Mouse (Mus musculus): ENCODE data around the gene Mrpl32. TPM values are rescaled to one million over a fixed set of nuclear protein-coding genes. Genes with fewer than 3 reads are reported as not detected.

Gene Mrpl32
- polyA plus RNA-seq, 2 experiments: 37.3 to 108 TPM

DNA sequence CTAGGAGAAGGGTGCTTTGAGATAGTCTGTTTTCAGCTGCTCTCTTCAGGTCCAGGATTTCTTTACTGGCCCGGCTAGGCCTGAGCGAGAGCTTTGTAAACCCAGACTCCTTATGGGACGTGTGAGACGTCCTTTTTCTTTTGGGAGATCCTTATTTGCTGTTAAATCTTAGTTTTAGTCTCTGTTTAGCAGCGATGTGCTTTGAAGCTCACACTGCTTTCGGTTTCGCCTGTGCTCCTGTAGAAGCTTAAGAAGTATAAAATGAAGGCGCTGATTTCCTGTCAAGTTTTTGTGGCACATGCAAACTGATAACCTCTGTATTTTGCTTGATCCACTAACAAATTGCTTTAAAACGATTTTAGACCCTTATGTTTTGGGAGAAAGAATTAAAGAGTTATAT lies 588 bp upstream of the Mrpl32 start:
- Histone ChIP-seq H3K9ac (ENCODE audit: low read depth, low read length, severe bottlenecking) (peak overlapping the region; percentile 78), H3K27me3 (ENCODE audit: control insufficient read depth, insufficient read depth, low read length) (no peaks in the 10 kb centered on the region), H3K36me3 (ENCODE audit: control insufficient read depth, insufficient read depth, low read length) (peaks cover 33% of the 10 kb centered on the region), H3K27ac (replicated peaks; ENCODE audit: low read depth, low read length) (no peak overlapping the region), H3K4me1 (ENCODE audit: control insufficient read depth, insufficient read depth, low read length) (peaks cover 3% of the 10 kb centered on the region; the same call in 1 of the 2 replicates), H3K4me3 (replicated peaks; ENCODE audit: low read length) (peak overlapping the region; percentile 76), H3K9me3 (ENCODE audit: control insufficient read depth, low read length) (no peaks in the 10 kb centered on the region), H3K4me2 (replicated peaks; ENCODE audit: low read depth, low read length, severe bottlenecking) (peak overlapping the region; percentile 67)
- 1% methylated on average over 9 of the region's 9 CpGs for WGBS
- TF ChIP-seq POLR2A (IDR thresholded peaks at IDR 0.05; ENCODE audit: borderline replicate concordance, extremely low read depth, insufficient read depth, insufficient read length): no peak
- no peak for ATAC-seq (ENCODE audit: low FRiP score, low read depth)
- DNase-seq (ENCODE audit: low spot score): no peak

DNA sequence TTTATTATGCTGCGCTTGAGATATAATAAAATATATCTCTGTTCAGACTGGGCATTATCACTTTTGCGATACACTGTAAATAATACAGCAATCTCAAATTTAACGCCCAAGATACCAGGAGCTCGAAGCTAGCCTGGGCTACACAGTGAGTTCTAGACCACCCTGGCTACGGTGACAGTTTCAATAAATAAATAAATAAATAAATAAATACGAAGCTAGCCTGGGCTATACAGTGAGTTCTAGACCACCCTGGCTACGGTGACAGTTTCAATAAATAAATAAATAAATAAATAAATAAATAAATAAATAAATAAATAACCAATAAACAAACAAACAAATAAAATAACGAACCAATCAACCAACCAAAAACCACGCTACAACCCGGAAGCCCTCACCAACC lies 502 bp downstream of the Mrpl32 start:
- no peaks in the 10 kb centered on the region for H3K27me3 ChIP-seq (ENCODE audit: control insufficient read depth, insufficient read depth, low read length)
- 5% methylated on average over 10 of the region's 10 CpGs for WGBS
- H3K27ac ChIP-seq (replicated peaks; ENCODE audit: low read depth, low read length): no peak overlapping the region
- peak overlapping the region; percentile 76 for H3K4me3 ChIP-seq (replicated peaks; ENCODE audit: low read length)
- peaks cover 28% of the 10 kb centered on the region for H3K36me3 ChIP-seq (ENCODE audit: control insufficient read depth, insufficient read depth, low read length)
- H3K4me1 ChIP-seq (ENCODE audit: control insufficient read depth, insufficient read depth, low read length): peaks cover 3% of the 10 kb centered on the region; the same call in 1 of the 2 replicates
- peak overlapping the region; percentile 68 for H3K9ac ChIP-seq (ENCODE audit: low read depth, low read length, severe bottlenecking)
- peak; percentile 20; the same call in 1 of the 2 replicates for ATAC-seq (ENCODE audit: low FRiP score, low read depth)
- no peak for DNase-seq (ENCODE audit: low spot score)
- H3K9me3 ChIP-seq (ENCODE audit: control insufficient read depth, low read length): no peaks in the 10 kb centered on the region
- H3K4me2 ChIP-seq (replicated peaks; ENCODE audit: low read depth, low read length, severe bottlenecking): peak overlapping the region; percentile 65
- TF ChIP-seq POLR2A (IDR thresholded peaks at IDR 0.05; ENCODE audit: borderline replicate concordance, extremely low read depth, insufficient read depth, insufficient read length): no peak

DNA sequence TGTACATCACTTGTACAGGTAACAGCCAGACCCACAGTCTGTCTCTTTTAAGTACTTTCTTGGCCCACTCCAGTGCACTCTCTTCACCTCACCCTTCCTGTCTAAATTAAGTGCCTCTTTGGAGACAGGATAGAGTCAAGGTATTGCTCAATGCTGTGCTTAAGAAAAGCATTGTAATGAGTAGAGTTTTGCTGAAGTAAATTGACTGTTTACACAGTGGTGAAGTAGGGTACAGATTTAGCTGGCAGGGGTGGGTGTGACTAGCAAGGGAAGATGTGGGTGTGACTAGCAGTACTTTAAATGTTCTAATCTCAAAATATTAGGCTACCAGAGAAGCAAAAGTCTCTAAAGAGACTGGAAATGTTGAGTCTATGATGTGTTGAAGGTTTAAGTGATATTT lies 5.3 kb downstream of the Mrpl32 start:
- Histone ChIP-seq H3K36me3 (ENCODE audit: control insufficient read depth, insufficient read depth, low read length) (peaks cover 15% of the 10 kb centered on the region), H3K27me3 (ENCODE audit: control insufficient read depth, insufficient read depth, low read length) (no peaks in the 10 kb centered on the region), H3K4me2 (replicated peaks; ENCODE audit: low read depth, low read length, severe bottlenecking) (no peak overlapping the region), H3K4me1 (ENCODE audit: control insufficient read depth, insufficient read depth, low read length) (peaks cover 3% of the 10 kb centered on the region; the same call in 1 of the 2 replicates), H3K4me3 (replicated peaks; ENCODE audit: low read length) (no peak overlapping the region), H3K9ac (ENCODE audit: low read depth, low read length, severe bottlenecking) (no peak overlapping the region), H3K27ac (replicated peaks; ENCODE audit: low read depth, low read length) (no peak overlapping the region), H3K9me3 (ENCODE audit: control insufficient read depth, low read length) (no peaks in the 10 kb centered on the region)
- DNase-seq (ENCODE audit: low spot score): no peak
- no peak for ATAC-seq (ENCODE audit: low FRiP score, low read depth)
- TF ChIP-seq POLR2A (IDR thresholded peaks at IDR 0.05; ENCODE audit: borderline replicate concordance, extremely low read depth, insufficient read depth, insufficient read length): no peak

DNA sequence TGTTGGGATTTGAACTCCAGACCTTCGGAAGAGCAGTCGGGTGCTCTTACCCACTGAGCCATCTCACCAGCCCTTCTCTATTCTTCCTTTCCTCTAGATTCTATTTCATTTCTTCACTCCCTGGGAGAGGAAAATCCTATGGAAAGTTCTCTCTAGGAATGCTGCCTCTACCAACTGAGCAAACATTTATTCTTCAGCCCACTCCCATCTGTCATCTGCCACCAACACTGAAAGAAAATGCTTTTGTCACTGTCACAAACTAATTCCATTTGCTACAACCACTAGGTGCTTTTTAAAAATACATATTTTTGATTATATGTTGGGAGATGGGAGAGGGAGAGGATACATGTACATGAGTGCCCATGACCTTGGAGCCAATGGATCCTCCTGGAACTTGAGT lies 10.2 kb downstream of the Mrpl32 start:
- 93% methylated on average over 2 of the region's 2 CpGs for WGBS
- no peak overlapping the region for H3K4me2 ChIP-seq (replicated peaks; ENCODE audit: low read depth, low read length, severe bottlenecking)
- H3K27ac ChIP-seq (replicated peaks; ENCODE audit: low read depth, low read length): no peak overlapping the region
- no peak overlapping the region for H3K9ac ChIP-seq (ENCODE audit: low read depth, low read length, severe bottlenecking)
- DNase-seq (ENCODE audit: low spot score) (no peak), ATAC-seq (ENCODE audit: low FRiP score, low read depth) (no peak)
- no peaks in the 10 kb centered on the region for H3K4me1 ChIP-seq (ENCODE audit: control insufficient read depth, insufficient read depth, low read length)
- TF ChIP-seq POLR2A (IDR thresholded peaks at IDR 0.05; ENCODE audit: borderline replicate concordance, extremely low read depth, insufficient read depth, insufficient read length): no peak
- no peaks in the 10 kb centered on the region for H3K9me3 ChIP-seq (ENCODE audit: control insufficient read depth, low read length)
- H3K4me3 ChIP-seq (replicated peaks; ENCODE audit: low read length): no peak overlapping the region
- no peaks in the 10 kb centered on the region for H3K36me3 ChIP-seq (ENCODE audit: control insufficient read depth, insufficient read depth, low read length)
- no peaks in the 10 kb centered on the region for H3K27me3 ChIP-seq (ENCODE audit: control insufficient read depth, insufficient read depth, low read length)

DNA sequence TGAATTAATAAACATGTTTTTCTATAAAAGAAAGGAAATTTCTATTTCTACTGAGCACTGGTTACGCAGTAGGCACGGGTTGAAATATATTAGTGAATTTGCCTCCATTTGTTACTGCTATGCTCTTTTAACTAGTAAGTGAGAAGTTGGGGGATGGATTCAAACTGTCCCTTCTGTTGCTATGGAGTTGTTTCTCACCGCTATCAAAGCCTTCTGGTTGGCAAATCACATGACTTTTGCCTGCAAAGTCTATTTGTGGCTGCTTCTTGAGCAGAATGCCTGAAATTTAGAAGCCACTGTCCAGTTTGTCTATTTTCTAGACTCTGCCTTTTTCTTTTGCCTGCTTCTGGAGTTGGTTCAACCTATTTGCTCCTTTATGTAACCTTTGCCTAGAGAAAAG lies 32.6 kb downstream of the Mrpl32 start:
- Histone ChIP-seq H3K27me3 (ENCODE audit: control insufficient read depth, insufficient read depth, low read length) (no peaks in the 10 kb centered on the region), H3K4me1 (ENCODE audit: control insufficient read depth, insufficient read depth, low read length) (no peaks in the 10 kb centered on the region), H3K27ac (replicated peaks; ENCODE audit: low read depth, low read length) (no peak overlapping the region), H3K4me2 (replicated peaks; ENCODE audit: low read depth, low read length, severe bottlenecking) (no peak overlapping the region), H3K9me3 (ENCODE audit: control insufficient read depth, low read length) (no peaks in the 10 kb centered on the region), H3K36me3 (ENCODE audit: control insufficient read depth, insufficient read depth, low read length) (no peaks in the 10 kb centered on the region), H3K9ac (ENCODE audit: low read depth, low read length, severe bottlenecking) (no peak overlapping the region), H3K4me3 (replicated peaks; ENCODE audit: low read length) (no peak overlapping the region)
- 68% methylated on average over 3 of the region's 3 CpGs for WGBS
- no peak for DNase-seq (ENCODE audit: low spot score)
- TF ChIP-seq POLR2A (IDR thresholded peaks at IDR 0.05; ENCODE audit: borderline replicate concordance, extremely low read depth, insufficient read depth, insufficient read length): no peak
- no peak for ATAC-seq (ENCODE audit: low FRiP score, low read depth)

DNA sequence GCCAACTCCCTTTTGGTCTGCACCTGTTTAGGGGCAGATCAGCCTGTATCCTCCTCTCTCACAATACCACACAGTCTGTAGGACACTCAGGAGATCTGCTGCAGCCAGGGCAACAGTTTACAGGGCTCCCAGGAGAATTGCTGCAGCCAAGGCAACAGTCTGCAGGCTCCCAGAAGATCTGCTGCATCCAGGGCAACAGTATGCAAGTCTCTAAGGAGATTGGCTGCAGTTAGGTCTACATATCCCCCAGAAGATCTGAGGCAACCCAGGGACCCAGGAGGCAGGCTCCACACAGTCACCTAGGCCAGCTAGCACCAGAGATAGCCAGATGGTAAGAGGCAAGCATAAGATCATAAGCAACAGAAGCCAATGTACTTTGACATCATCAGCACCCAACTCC lies 38.8 kb downstream of the Mrpl32 start:
- no peak for TF ChIP-seq POLR2A (IDR thresholded peaks at IDR 0.05; ENCODE audit: borderline replicate concordance, extremely low read depth, insufficient read depth, insufficient read length)
- Histone ChIP-seq H3K4me2 (replicated peaks; ENCODE audit: low read depth, low read length, severe bottlenecking) (no peak overlapping the region), H3K4me1 (ENCODE audit: control insufficient read depth, insufficient read depth, low read length) (no peaks in the 10 kb centered on the region), H3K27ac (replicated peaks; ENCODE audit: low read depth, low read length) (no peak overlapping the region), H3K27me3 (ENCODE audit: control insufficient read depth, insufficient read depth, low read length) (no peaks in the 10 kb centered on the region), H3K9me3 (ENCODE audit: control insufficient read depth, low read length) (no peaks in the 10 kb centered on the region), H3K4me3 (replicated peaks; ENCODE audit: low read length) (no peak overlapping the region), H3K9ac (ENCODE audit: low read depth, low read length, severe bottlenecking) (no peak overlapping the region), H3K36me3 (ENCODE audit: control insufficient read depth, insufficient read depth, low read length) (no peaks in the 10 kb centered on the region)
- ATAC-seq (ENCODE audit: low FRiP score, low read depth) (no peak), DNase-seq (ENCODE audit: low spot score) (no peak)

Data from limb, embryonic 14.5 days (tissue).